Mouse (Mus musculus): ENCODE results near the gene Dysf. TPM values are rescaled to one million over a fixed set of nuclear protein-coding genes. Genes with fewer than 3 reads are reported as not detected.

Gene Dysf
- polyA plus RNA-seq, 1 experiment from 2014 or later = 4.7 TPM

GRCm38 (mm10) chr6:84191656-84192250, 183.4 kb downstream of the Dysf start:
- Histone ChIP-seq H3K9ac (ENCODE audit: low read depth, low read length) (no peak overlapping the region), H3K9me3 (ENCODE audit: control insufficient read depth, low read length) (no peaks in the 10 kb centered on the region), H3K36me3 (ENCODE audit: control insufficient read depth, insufficient read depth, low read length) (no peaks in the 10 kb centered on the region), H3K27me3 (replicated peaks; ENCODE audit: control insufficient read depth, insufficient read depth, low read length) (no peaks in the 10 kb centered on the region), H3K4me3 (ENCODE audit: low read depth, low read length) (no peak overlapping the region), H3K27ac (ENCODE audit: low read depth, low read length) (no peak overlapping the region), H3K4me1 (replicated peaks; ENCODE audit: control insufficient read depth, insufficient read depth, low read length) (no peaks in the 10 kb centered on the region), H3K4me2 (no peak overlapping the region)
- DNase-seq (ENCODE audit: low spot score) = no peak
- 70% methylated on average over 6 of the region's 6 CpGs for WGBS
- ATAC-seq (replicated peaks; ENCODE audit: low FRiP score) = no peak

- ATAC-seq (replicated peaks; ENCODE audit: low FRiP score) (no peak), DNase-seq (ENCODE audit: low spot score) (no peak)
- H3K27ac ChIP-seq (ENCODE audit: low read depth, low read length) = no peak overlapping the region
- no peak overlapping the region for H3K4me3 ChIP-seq (ENCODE audit: low read depth, low read length)
- H3K27me3 ChIP-seq (replicated peaks; ENCODE audit: control insufficient read depth, insufficient read depth, low read length) = no peaks in the 10 kb centered on the region
- no peak overlapping the region for H3K9ac ChIP-seq (ENCODE audit: low read depth, low read length)
- H3K4me1 ChIP-seq (replicated peaks; ENCODE audit: control insufficient read depth, insufficient read depth, low read length) = no peaks in the 10 kb centered on the region
- H3K9me3 ChIP-seq (ENCODE audit: control insufficient read depth, low read length) = no peaks in the 10 kb centered on the region
- whole genome bisulfite sequencing = 74% methylated on average over 5 of the region's 5 CpGs
- no peaks in the 10 kb centered on the region for H3K36me3 ChIP-seq (ENCODE audit: control insufficient read depth, insufficient read depth, low read length)
- no peak overlapping the region for H3K4me2 ChIP-seq
Observed at GRCm38 (mm10) chr6:84196511-84196910, 188.1 kb downstream of the Dysf start.

- Histone ChIP-seq H3K9ac (ENCODE audit: low read depth, low read length) (no peak overlapping the region), H3K27ac (ENCODE audit: low read depth, low read length) (no peak overlapping the region), H3K4me3 (ENCODE audit: low read depth, low read length) (no peak overlapping the region), H3K4me1 (replicated peaks; ENCODE audit: control insufficient read depth, insufficient read depth, low read length) (no peaks in the 10 kb centered on the region), H3K9me3 (ENCODE audit: control insufficient read depth, low read length) (no peaks in the 10 kb centered on the region), H3K36me3 (ENCODE audit: control insufficient read depth, insufficient read depth, low read length) (no peaks in the 10 kb centered on the region), H3K27me3 (replicated peaks; ENCODE audit: control insufficient read depth, insufficient read depth, low read length) (no peaks in the 10 kb centered on the region), H3K4me2 (no peak overlapping the region)
- no peak for ATAC-seq (replicated peaks; ENCODE audit: low FRiP score)
- WGBS = 58% methylated on average over 5 of the region's 5 CpGs
- no peak for DNase-seq (ENCODE audit: low spot score)
Observed at GRCm38 (mm10) chr6:84197811-84198213, 189.4 kb downstream of the Dysf start.

GRCm38 (mm10) chr6:84201721-84202490, 193.5 kb downstream of the Dysf start:
- H3K4me1 ChIP-seq (replicated peaks; ENCODE audit: control insufficient read depth, insufficient read depth, low read length) = no peaks in the 10 kb centered on the region
- H3K27ac ChIP-seq (ENCODE audit: low read depth, low read length) = no peak overlapping the region
- no peak overlapping the region for H3K4me2 ChIP-seq
- no peaks in the 10 kb centered on the region for H3K36me3 ChIP-seq (ENCODE audit: control insufficient read depth, insufficient read depth, low read length)
- DNase-seq (ENCODE audit: low spot score) (no peak), ATAC-seq (replicated peaks; ENCODE audit: low FRiP score) (no peak)
- H3K9me3 ChIP-seq (ENCODE audit: control insufficient read depth, low read length) = no peaks in the 10 kb centered on the region
- no peaks in the 10 kb centered on the region for H3K27me3 ChIP-seq (replicated peaks; ENCODE audit: control insufficient read depth, insufficient read depth, low read length)
- WGBS = 87% methylated on average over 8 of the region's 8 CpGs
- H3K4me3 ChIP-seq (ENCODE audit: low read depth, low read length) = no peak overlapping the region
- H3K9ac ChIP-seq (ENCODE audit: low read depth, low read length) = no peak overlapping the region

GRCm38 (mm10) chr6:84205611-84206010, 197.2 kb downstream of the Dysf start:
- WGBS = 87% methylated on average over 3 of the region's 3 CpGs
- H3K9me3 ChIP-seq (ENCODE audit: control insufficient read depth, low read length) = no peaks in the 10 kb centered on the region
- ATAC-seq (replicated peaks; ENCODE audit: low FRiP score) (no peak), DNase-seq (ENCODE audit: low spot score) (no peak)
- 0 out of 2 replicates have a peak, but pooled peaks cover 3% of the 10 kb centered on the region for H3K36me3 ChIP-seq (ENCODE audit: control insufficient read depth, insufficient read depth, low read length)
- H3K4me3 ChIP-seq (ENCODE audit: low read depth, low read length) = no peak overlapping the region
- H3K27ac ChIP-seq (ENCODE audit: low read depth, low read length) = no peak overlapping the region
- H3K4me1 ChIP-seq (replicated peaks; ENCODE audit: control insufficient read depth, insufficient read depth, low read length) = no peaks in the 10 kb centered on the region
- no peak overlapping the region for H3K4me2 ChIP-seq
- no peaks in the 10 kb centered on the region for H3K27me3 ChIP-seq (replicated peaks; ENCODE audit: control insufficient read depth, insufficient read depth, low read length)
- H3K9ac ChIP-seq (ENCODE audit: low read depth, low read length) = no peak overlapping the region

- WGBS = 63% methylated on average over 4 of the region's 4 CpGs
- ATAC-seq (replicated peaks; ENCODE audit: low FRiP score) = no peak
- Histone ChIP-seq H3K9ac (ENCODE audit: low read depth, low read length) (no peak overlapping the region), H3K4me2 (no peak overlapping the region), H3K4me3 (ENCODE audit: low read depth, low read length) (no peak overlapping the region), H3K27me3 (replicated peaks; ENCODE audit: control insufficient read depth, insufficient read depth, low read length) (no peaks in the 10 kb centered on the region), H3K9me3 (ENCODE audit: control insufficient read depth, low read length) (no peaks in the 10 kb centered on the region), H3K4me1 (replicated peaks; ENCODE audit: control insufficient read depth, insufficient read depth, low read length) (no peaks in the 10 kb centered on the region), H3K36me3 (ENCODE audit: control insufficient read depth, insufficient read depth, low read length) (0 out of 2 replicates have a peak, but pooled peaks cover 3% of the 10 kb centered on the region), H3K27ac (ENCODE audit: low read depth, low read length) (no peak overlapping the region)
- no peak for DNase-seq (ENCODE audit: low spot score)
Observed at GRCm38 (mm10) chr6:84208589-84208988, 200.2 kb downstream of the Dysf start.

- H3K4me1 ChIP-seq (replicated peaks; ENCODE audit: control insufficient read depth, insufficient read depth, low read length) = no peaks in the 10 kb centered on the region
- ATAC-seq (replicated peaks; ENCODE audit: low FRiP score) = no peak
- H3K27me3 ChIP-seq (replicated peaks; ENCODE audit: control insufficient read depth, insufficient read depth, low read length) = no peaks in the 10 kb centered on the region
- 82% methylated on average over 13 of the region's 13 CpGs for WGBS
- no peak overlapping the region for H3K27ac ChIP-seq (ENCODE audit: low read depth, low read length)
- DNase-seq (ENCODE audit: low spot score) = no peak
- no peak overlapping the region for H3K4me2 ChIP-seq
- no peaks in the 10 kb centered on the region for H3K9me3 ChIP-seq (ENCODE audit: control insufficient read depth, low read length)
- no peak overlapping the region for H3K9ac ChIP-seq (ENCODE audit: low read depth, low read length)
- no peak overlapping the region for H3K4me3 ChIP-seq (ENCODE audit: low read depth, low read length)
- H3K36me3 ChIP-seq (ENCODE audit: control insufficient read depth, insufficient read depth, low read length) = 0 out of 2 replicates have a peak, but pooled peaks cover 3% of the 10 kb centered on the region
Observed at GRCm38 (mm10) chr6:84209736-84210434, 201.5 kb downstream of the Dysf start.

GRCm38 (mm10) chr6:84211473-84211872, 203.1 kb downstream of the Dysf start:
- 0 out of 2 replicates have a peak, but pooled peaks cover 3% of the 10 kb centered on the region for H3K36me3 ChIP-seq (ENCODE audit: control insufficient read depth, insufficient read depth, low read length)
- ATAC-seq (replicated peaks; ENCODE audit: low FRiP score) = no peak
- WGBS = 73% methylated on average over 7 of the region's 7 CpGs

More at GRCm38 (mm10) chr6:84211473-84211872, 203.1 kb downstream of the Dysf start:
- Histone ChIP-seq H3K4me1 (replicated peaks; ENCODE audit: control insufficient read depth, insufficient read depth, low read length) (no peaks in the 10 kb centered on the region), H3K9me3 (ENCODE audit: control insufficient read depth, low read length) (no peaks in the 10 kb centered on the region), H3K27me3 (replicated peaks; ENCODE audit: control insufficient read depth, insufficient read depth, low read length) (no peaks in the 10 kb centered on the region), H3K27ac (ENCODE audit: low read depth, low read length) (no peak overlapping the region), H3K4me3 (ENCODE audit: low read depth, low read length) (no peak overlapping the region), H3K4me2 (no peak overlapping the region), H3K9ac (ENCODE audit: low read depth, low read length) (no peak overlapping the region)
- DNase-seq (ENCODE audit: low spot score) = no peak

Measured in liver, embryonic 11.5 days (tissue).